Mouse (Mus musculus): ENCODE results near the gene Kmt2e. TPM values are rescaled to one million over a fixed set of nuclear protein-coding genes. Genes with fewer than 3 reads are reported as not detected.

The Kmt2e gene
- polyA plus RNA-seq, 1 experiment, result 13.8 TPM

DNA sequence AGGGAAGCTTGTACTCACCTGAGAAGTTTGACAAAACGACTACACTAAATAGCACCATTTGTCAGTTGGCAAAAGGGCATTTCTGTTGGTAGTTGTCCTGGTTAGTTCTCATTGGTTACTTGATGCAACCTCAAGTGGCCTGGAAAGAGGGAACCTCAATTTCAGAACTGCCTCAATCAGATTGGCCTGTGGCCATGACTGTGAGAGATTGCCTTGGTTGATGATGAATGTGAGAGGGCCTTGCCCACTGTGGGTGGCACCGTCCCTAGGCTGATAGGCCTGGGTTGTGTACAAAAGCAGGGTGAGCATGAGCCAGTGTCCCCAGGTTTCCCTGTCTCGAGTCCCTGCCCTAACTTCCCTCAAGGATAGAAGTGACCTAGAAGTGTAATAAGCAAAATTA is 33.4 kb upstream of the Kmt2e start:
- Histone ChIP-seq H3K27me3 (ENCODE audit: control insufficient read depth, insufficient read depth, low read length) (no peaks in the 10 kb centered on the region), H3K27ac (ENCODE audit: control insufficient read depth, insufficient read depth, low read depth, low read length) (no peak overlapping the region), H3K36me3 (ENCODE audit: control insufficient read depth, insufficient read depth, low read length) (no peaks in the 10 kb centered on the region), H3K4me3 (ENCODE audit: control insufficient read depth, low read depth, low read length) (no peak overlapping the region), H3K4me1 (ENCODE audit: control insufficient read depth, insufficient read depth, low read length) (no peaks in the 10 kb centered on the region)
- no peak for TF ChIP-seq POLR2A (IDR thresholded peaks at IDR 0.05; ENCODE audit: control insufficient read depth, low read depth, low read length)
- no peak for TF ChIP-seq CTCF (IDR thresholded peaks at IDR 0.05; ENCODE audit: control insufficient read depth, insufficient read depth, insufficient replicate concordance, low read depth, low read length)

DNA sequence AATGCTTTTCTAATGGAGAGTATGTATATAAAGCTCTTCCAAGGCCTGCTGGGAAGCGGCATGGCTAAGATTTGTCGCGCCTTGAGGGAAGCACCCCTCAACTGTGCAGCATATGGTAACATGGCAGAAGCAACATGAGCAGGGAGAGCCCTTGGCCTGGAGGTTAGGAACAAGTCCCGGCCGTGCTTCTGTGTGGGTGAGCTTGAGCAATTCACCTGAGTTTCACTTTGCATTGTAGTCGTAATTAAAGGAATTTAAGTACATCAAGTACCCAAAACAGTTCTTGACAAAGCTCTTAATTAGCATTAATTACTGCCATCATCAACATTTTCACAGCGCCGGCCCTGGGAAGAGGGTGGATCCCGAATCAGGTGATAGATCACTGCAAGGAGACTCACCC is 32.9 kb upstream of the Kmt2e start:
- H3K27me3 ChIP-seq (ENCODE audit: control insufficient read depth, insufficient read depth, low read length), result no peaks in the 10 kb centered on the region
- no peaks in the 10 kb centered on the region for H3K4me1 ChIP-seq (ENCODE audit: control insufficient read depth, insufficient read depth, low read length)
- TF ChIP-seq CTCF (IDR thresholded peaks at IDR 0.05; ENCODE audit: control insufficient read depth, insufficient read depth, insufficient replicate concordance, low read depth, low read length), result no peak
- TF ChIP-seq POLR2A (IDR thresholded peaks at IDR 0.05; ENCODE audit: control insufficient read depth, low read depth, low read length), result no peak
- no peaks in the 10 kb centered on the region for H3K36me3 ChIP-seq (ENCODE audit: control insufficient read depth, insufficient read depth, low read length)
- H3K4me3 ChIP-seq (ENCODE audit: control insufficient read depth, low read depth, low read length), result no peak overlapping the region
- H3K27ac ChIP-seq (ENCODE audit: control insufficient read depth, insufficient read depth, low read depth, low read length), result no peak overlapping the region

DNA sequence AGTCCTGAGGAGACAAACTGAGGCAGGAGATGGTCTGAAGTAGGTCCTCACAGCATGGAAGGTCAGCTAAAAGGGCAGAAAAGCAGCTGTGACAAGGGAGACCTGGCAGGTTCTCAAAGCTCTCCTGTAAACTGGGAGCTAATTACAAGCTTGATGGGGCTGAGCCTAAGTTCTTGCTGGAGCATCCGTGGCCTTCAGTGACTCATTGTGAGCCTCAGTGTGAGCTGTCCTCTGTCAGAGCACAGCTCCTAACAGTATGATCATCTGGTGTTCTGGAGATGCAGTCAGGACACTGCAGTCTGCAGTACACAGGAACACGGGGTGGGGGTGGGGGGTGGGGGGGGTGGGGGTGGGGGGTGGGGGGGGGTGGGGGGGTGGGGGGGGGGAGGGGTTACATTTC is 32.2 kb upstream of the Kmt2e start:
- H3K27me3 ChIP-seq (ENCODE audit: control insufficient read depth, insufficient read depth, low read length), result no peaks in the 10 kb centered on the region
- no peaks in the 10 kb centered on the region for H3K36me3 ChIP-seq (ENCODE audit: control insufficient read depth, insufficient read depth, low read length)
- H3K4me1 ChIP-seq (ENCODE audit: control insufficient read depth, insufficient read depth, low read length), result no peaks in the 10 kb centered on the region
- TF ChIP-seq POLR2A (IDR thresholded peaks at IDR 0.05; ENCODE audit: control insufficient read depth, low read depth, low read length) (no peak), CTCF (IDR thresholded peaks at IDR 0.05; ENCODE audit: control insufficient read depth, insufficient read depth, insufficient replicate concordance, low read depth, low read length) (no peak)
- no peak overlapping the region for H3K27ac ChIP-seq (ENCODE audit: control insufficient read depth, insufficient read depth, low read depth, low read length)
- H3K4me3 ChIP-seq (ENCODE audit: control insufficient read depth, low read depth, low read length), result no peak overlapping the region

DNA sequence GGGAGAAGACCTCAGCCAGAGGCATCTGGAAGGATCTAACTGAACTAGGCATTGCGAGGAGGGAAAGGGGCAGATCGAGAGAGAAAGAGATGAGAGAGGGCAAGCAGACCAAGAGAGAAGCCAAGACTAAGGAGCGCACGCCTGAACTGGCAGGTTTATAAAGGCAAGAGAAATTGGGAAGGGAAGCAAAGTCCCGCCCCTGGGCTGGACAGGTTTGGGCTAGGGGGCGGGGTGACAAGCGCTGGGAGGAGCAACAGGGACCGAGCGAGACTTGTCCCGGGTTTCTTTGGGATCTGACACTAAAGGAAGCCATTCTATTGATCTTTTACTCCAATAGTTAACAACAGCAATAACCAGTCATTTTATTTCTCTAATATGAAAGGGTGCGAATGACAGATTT is 31.1 kb upstream of the Kmt2e start:
- Histone ChIP-seq H3K27ac (ENCODE audit: control insufficient read depth, insufficient read depth, low read depth, low read length) (no peak overlapping the region), H3K36me3 (ENCODE audit: control insufficient read depth, insufficient read depth, low read length) (no peaks in the 10 kb centered on the region), H3K27me3 (ENCODE audit: control insufficient read depth, insufficient read depth, low read length) (no peaks in the 10 kb centered on the region), H3K4me3 (ENCODE audit: control insufficient read depth, low read depth, low read length) (no peak overlapping the region), H3K4me1 (ENCODE audit: control insufficient read depth, insufficient read depth, low read length) (no peaks in the 10 kb centered on the region)
- TF ChIP-seq POLR2A (IDR thresholded peaks at IDR 0.05; ENCODE audit: control insufficient read depth, low read depth, low read length) (no peak), CTCF (IDR thresholded peaks at IDR 0.05; ENCODE audit: control insufficient read depth, insufficient read depth, insufficient replicate concordance, low read depth, low read length) (no peak)

DNA sequence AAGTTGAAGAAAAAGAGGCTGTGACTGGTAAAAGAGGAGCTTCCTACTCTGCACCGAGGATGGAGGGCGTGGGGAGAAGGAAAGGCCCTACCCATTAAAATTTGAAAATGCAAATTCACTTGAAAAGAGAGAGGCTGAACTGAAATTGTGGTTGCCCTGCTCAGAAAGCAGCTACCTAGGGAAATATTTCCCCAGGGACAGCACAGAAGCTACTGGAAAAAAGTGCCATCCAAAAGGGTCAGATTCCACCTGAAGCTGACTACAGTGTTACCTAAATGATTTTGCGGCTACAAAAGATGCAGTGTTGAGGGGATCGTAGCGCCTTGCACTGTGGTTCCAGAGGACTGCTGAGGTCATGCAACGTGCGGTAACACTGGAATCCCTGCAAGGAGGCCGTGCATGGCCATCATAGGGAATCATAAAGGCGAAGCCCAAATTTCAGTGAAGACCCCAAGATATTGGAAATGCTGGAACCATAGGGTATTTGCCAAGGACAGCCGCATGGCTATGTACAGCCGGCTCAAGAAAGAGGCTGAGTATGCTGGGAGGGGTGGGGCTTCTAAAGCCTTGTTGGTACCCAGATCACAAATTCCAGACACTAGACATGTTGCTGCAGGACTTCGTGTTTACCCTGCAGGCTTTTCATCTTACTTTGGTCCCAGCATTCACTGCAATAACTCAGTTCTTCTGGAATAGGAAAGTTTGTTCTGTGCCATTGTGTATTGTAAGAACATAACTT is 28.4 kb upstream of the Kmt2e start:
- Histone ChIP-seq H3K4me1 (ENCODE audit: control insufficient read depth, insufficient read depth, low read length) (no peaks in the 10 kb centered on the region), H3K27me3 (ENCODE audit: control insufficient read depth, insufficient read depth, low read length) (no peaks in the 10 kb centered on the region), H3K4me3 (ENCODE audit: control insufficient read depth, low read depth, low read length) (no peak overlapping the region), H3K36me3 (ENCODE audit: control insufficient read depth, insufficient read depth, low read length) (no peaks in the 10 kb centered on the region), H3K27ac (ENCODE audit: control insufficient read depth, insufficient read depth, low read depth, low read length) (no peak overlapping the region)
- no peak for TF ChIP-seq CTCF (IDR thresholded peaks at IDR 0.05; ENCODE audit: control insufficient read depth, insufficient read depth, insufficient replicate concordance, low read depth, low read length)
- no peak for TF ChIP-seq POLR2A (IDR thresholded peaks at IDR 0.05; ENCODE audit: control insufficient read depth, low read depth, low read length)

DNA sequence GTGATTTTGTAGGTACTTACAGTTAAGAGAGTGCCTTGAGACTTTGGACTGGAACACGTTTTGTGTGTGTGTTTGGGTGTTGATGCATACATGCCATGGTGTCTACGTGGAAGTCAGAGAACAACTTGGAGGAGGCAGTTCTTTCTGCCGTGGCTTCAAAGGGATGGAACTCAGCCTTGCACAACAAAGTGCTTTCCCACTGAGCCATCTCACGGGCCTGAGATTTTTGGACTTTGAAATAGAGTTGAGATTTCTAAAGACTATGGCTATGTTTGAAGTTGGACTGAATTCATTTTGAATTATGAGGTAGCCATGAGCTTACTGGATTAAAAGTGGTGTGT is 27.9 kb upstream of the Kmt2e start:
- no peak overlapping the region for H3K4me3 ChIP-seq (ENCODE audit: control insufficient read depth, low read depth, low read length)
- H3K36me3 ChIP-seq (ENCODE audit: control insufficient read depth, insufficient read depth, low read length), result no peaks in the 10 kb centered on the region
- H3K27me3 ChIP-seq (ENCODE audit: control insufficient read depth, insufficient read depth, low read length), result no peaks in the 10 kb centered on the region
- TF ChIP-seq POLR2A (IDR thresholded peaks at IDR 0.05; ENCODE audit: control insufficient read depth, low read depth, low read length) (no peak), CTCF (IDR thresholded peaks at IDR 0.05; ENCODE audit: control insufficient read depth, insufficient read depth, insufficient replicate concordance, low read depth, low read length) (no peak)
- H3K4me1 ChIP-seq (ENCODE audit: control insufficient read depth, insufficient read depth, low read length), result no peaks in the 10 kb centered on the region
- no peak overlapping the region for H3K27ac ChIP-seq (ENCODE audit: control insufficient read depth, insufficient read depth, low read depth, low read length)

DNA sequence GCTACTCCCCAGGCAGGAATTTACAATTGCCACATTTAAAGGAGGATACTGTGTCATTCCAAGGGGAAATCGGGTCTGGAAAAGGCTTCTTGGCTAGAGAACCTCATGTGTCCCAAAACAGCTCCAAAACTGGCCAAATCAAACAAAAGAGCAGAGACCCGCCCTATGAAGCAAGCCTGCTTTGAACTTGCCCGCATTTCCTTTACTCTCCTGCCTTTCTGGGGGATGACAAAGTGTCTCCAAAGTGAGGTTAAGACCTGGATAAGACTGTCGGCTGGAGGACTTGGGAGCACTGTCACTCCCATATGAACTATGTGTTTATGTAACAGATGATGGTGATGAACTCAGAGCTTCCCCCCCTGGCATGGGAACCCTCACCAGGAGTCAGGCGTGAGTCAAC is 26.1 kb upstream of the Kmt2e start:
- no peak overlapping the region for H3K27ac ChIP-seq (ENCODE audit: control insufficient read depth, insufficient read depth, low read depth, low read length)
- no peak overlapping the region for H3K4me3 ChIP-seq (ENCODE audit: control insufficient read depth, low read depth, low read length)
- H3K27me3 ChIP-seq (ENCODE audit: control insufficient read depth, insufficient read depth, low read length), result no peaks in the 10 kb centered on the region
- TF ChIP-seq POLR2A (IDR thresholded peaks at IDR 0.05; ENCODE audit: control insufficient read depth, low read depth, low read length) (no peak), CTCF (IDR thresholded peaks at IDR 0.05; ENCODE audit: control insufficient read depth, insufficient read depth, insufficient replicate concordance, low read depth, low read length) (no peak)
- no peaks in the 10 kb centered on the region for H3K36me3 ChIP-seq (ENCODE audit: control insufficient read depth, insufficient read depth, low read length)
- peaks cover 2% of the 10 kb centered on the region; the same call in 1 of the 2 replicates for H3K4me1 ChIP-seq (ENCODE audit: control insufficient read depth, insufficient read depth, low read length)
